In genomic region chr17:27165054-27165773, GRCm38 (mm10) we compare ENCODE assay signal across 9 mouse cellular contexts. TPM values are rescaled to one million over a fixed set of nuclear protein-coding genes. Genes with fewer than 3 reads are reported as not detected.
DNase-seq lines count a peak whose midpoint lies in the region; ATAC-seq and TF ChIP-seq lines count a peak whose summit lies in the region.
"Had no signal": no experiment of that assay in that cellular context is flagged by ENCODE, and none has a peak within 500 bp of the region (broad histone marks: within the 10 kb centered on the region; RNA-seq: fewer than 3 reads in every experiment).

No protein-coding gene starts in this region.

- no peak overlapping the region for H3K27ac ChIP-seq in embryonic facial prominence, embryonic 14.5 days (replicated peaks; ENCODE audit: low read depth, low read length)
- no peak overlapping the region for H3K27ac ChIP-seq in left cerebral cortex, adult 2 months
- no peak overlapping the region for H3K27ac ChIP-seq in midbrain, embryonic 11.5 days (ENCODE audit: low read depth, low read length)
- H3K27ac ChIP-seq: midbrain, embryonic 12.5 days had no signal

- H3K9ac ChIP-seq in embryonic facial prominence, embryonic 14.5 days (ENCODE audit: low read depth, low read length), result no peak overlapping the region
- no peak overlapping the region for H3K9ac ChIP-seq in midbrain, embryonic 11.5 days (ENCODE audit: low read length)
- H3K9ac ChIP-seq: midbrain, embryonic 12.5 days had no signal

- DNase-seq in adrenal gland, postnatal 25 days, result peak; percentile 60
- no peak for DNase-seq in adrenal gland, postnatal 4 days (ENCODE audit: low spot score in 2 of 2)
- peak; percentile 27 for DNase-seq in ovary, postnatal 14 days (ENCODE audit: low spot score)
- no peak for DNase-seq in ovary, adult 18-20 months (ENCODE audit: low spot score)
- DNase-seq in embryonic facial prominence, embryonic 14.5 days (ENCODE audit: low spot score), result peak; percentile 50
- peak; percentile 46 to 54 for DNase-seq in left cerebral cortex, adult 2 months (ENCODE audit: extremely low spot score in 1 of 2, low spot score in 2 of 2)
- peak; percentile 91 for DNase-seq in midbrain, embryonic 11.5 days (ENCODE audit: low spot score, missing footprints)
- no peak for DNase-seq in natural killer cell, adult 2 months (ENCODE audit: low spot score in 2 of 2)

- intact Hi-C loops in left cerebral cortex, adult 2 months (cut with DNase I), result loop anchor here (2.0 kb wide), 1 partner anchor 356 kb away; the partner anchor contains the start of gene Grm4

- no peaks in the 10 kb centered on the region for H3K36me3 ChIP-seq in embryonic facial prominence, embryonic 14.5 days (ENCODE audit: control insufficient read depth, insufficient read depth, low read length)
- H3K36me3 ChIP-seq in midbrain, embryonic 11.5 days (ENCODE audit: control insufficient read depth, insufficient read depth, low read length), result no peaks in the 10 kb centered on the region
- H3K36me3 ChIP-seq: midbrain, embryonic 12.5 days had no signal

- H3K4me1 ChIP-seq in embryonic facial prominence, embryonic 14.5 days (ENCODE audit: control insufficient read depth, insufficient read depth, low read length), result peaks cover 7% of the 10 kb centered on the region
- no peaks in the 10 kb centered on the region for H3K4me1 ChIP-seq in midbrain, embryonic 11.5 days (ENCODE audit: control insufficient read depth, insufficient read depth, low read length)
- H3K4me1 ChIP-seq: midbrain, embryonic 12.5 days had no signal

- H3K4me3 ChIP-seq in embryonic facial prominence, embryonic 14.5 days (ENCODE audit: low read depth, low read length), result no peak overlapping the region
- no peak overlapping the region for H3K4me3 ChIP-seq in left cerebral cortex, adult 2 months
- no peak overlapping the region for H3K4me3 ChIP-seq in midbrain, embryonic 11.5 days (ENCODE audit: low read depth, low read length)
- H3K4me3 ChIP-seq: midbrain, embryonic 12.5 days had no signal

- H3K27me3 ChIP-seq in embryonic facial prominence, embryonic 14.5 days (replicated peaks; ENCODE audit: control insufficient read depth, insufficient read depth, low read length), result no peaks in the 10 kb centered on the region
- no peaks in the 10 kb centered on the region for H3K27me3 ChIP-seq in midbrain, embryonic 11.5 days (ENCODE audit: control insufficient read depth, insufficient read depth, low read length)
- H3K27me3 ChIP-seq: midbrain, embryonic 12.5 days had no signal

- H3K4me2 ChIP-seq in embryonic facial prominence, embryonic 14.5 days (ENCODE audit: low read depth, low read length), result no peak overlapping the region
- H3K4me2 ChIP-seq in midbrain, embryonic 11.5 days, result no peak overlapping the region
- H3K4me2 ChIP-seq: midbrain, embryonic 12.5 days had no signal

- TF ChIP-seq CTCF in left cerebral cortex, adult 2 months (IDR thresholded peaks at IDR 0.05), result peak; percentile 68

- WGBS in embryonic facial prominence, embryonic 14.5 days, result 69% methylated on average over 8 of the region's 8 CpGs
- 73% methylated on average over 8 of the region's 8 CpGs for WGBS in midbrain, embryonic 11.5 days

- no peaks in the 10 kb centered on the region for H3K9me3 ChIP-seq in embryonic facial prominence, embryonic 14.5 days (ENCODE audit: control insufficient read depth, low read length)
- no peaks in the 10 kb centered on the region for H3K9me3 ChIP-seq in midbrain, embryonic 11.5 days (ENCODE audit: control insufficient read depth, low read length)
- H3K9me3 ChIP-seq: midbrain, embryonic 12.5 days had no signal

- ATAC-seq in embryonic facial prominence, embryonic 14.5 days (ENCODE audit: low read depth), result peak; percentile 23; the same call in 1 of the 2 replicates
- ATAC-seq in midbrain, embryonic 11.5 days (ENCODE audit: low FRiP score), result no peak

RNA-seq across cellular contexts. Expression of gene Ip6k3, which starts 2.4 kb away (rescaled TPM):
- total RNA-seq in adrenal gland, postnatal 25 days (2021), result 0.52 and 1.6 TPM in 2 replicates
- 1 to 10 TPM; 1.1 to 2.3 TPM for total RNA-seq in adrenal gland, postnatal 4 days (2021)
- 0.59 and 1.1 TPM in 2 replicates for polyA plus RNA-seq in embryonic facial prominence, embryonic 14.5 days (2014; fragmentation: Nextera tagmentation; extraction: Ambion mirVana)
- under 1 TPM; 0.38 to 0.47 TPM for total RNA-seq in left cerebral cortex, adult 2 months (2021)
- polyA plus RNA-seq in midbrain, embryonic 11.5 days (2014; fragmentation: Nextera tagmentation; extraction: Ambion mirVana), result 0.07 and 0.48 TPM in 2 replicates

RNA-seq across cellular contexts. Expression of gene Uqcc2, which starts 31.5 kb away (rescaled TPM):
- total RNA-seq in adrenal gland, postnatal 25 days (2021), result 212 and 245 TPM in 2 replicates
- total RNA-seq in adrenal gland, postnatal 4 days (2021), result 100 to 1,000 TPM; 128 to 138 TPM
- 343 and 350 TPM in 2 replicates for polyA plus RNA-seq in embryonic facial prominence, embryonic 14.5 days (2014; fragmentation: Nextera tagmentation; extraction: Ambion mirVana)
- total RNA-seq in left cerebral cortex, adult 2 months (2021), result 100 to 1,000 TPM; 215 to 245 TPM
- polyA plus RNA-seq in midbrain, embryonic 11.5 days (2014; fragmentation: Nextera tagmentation; extraction: Ambion mirVana), result 316 and 332 TPM in 2 replicates

RNA-seq across cellular contexts. Expression of gene Lemd2, which starts 39.1 kb away (rescaled TPM):
- 80.7 and 81.1 TPM in 2 replicates for total RNA-seq in adrenal gland, postnatal 25 days (2021)
- 10 to 100 TPM; 69.1 to 73.3 TPM for total RNA-seq in adrenal gland, postnatal 4 days (2021)
- 15.1 and 16.0 TPM in 2 replicates for polyA plus RNA-seq in embryonic facial prominence, embryonic 14.5 days (2014; fragmentation: Nextera tagmentation; extraction: Ambion mirVana)
- 10 to 100 TPM; 45.3 to 45.7 TPM for total RNA-seq in left cerebral cortex, adult 2 months (2021)
- polyA plus RNA-seq in midbrain, embryonic 11.5 days (2014; fragmentation: Nextera tagmentation; extraction: Ambion mirVana), result 13.2 and 16.3 TPM in 2 replicates

Comparison
In these comparisons a context has a peak if more than half of its experiments do, and no peak if none do; other contexts are left out.
1. DNase-seq: peak in adrenal gland, postnatal 25 days (single experiment), ovary, postnatal 14 days (single experiment), embryonic facial prominence, embryonic 14.5 days (single experiment), left cerebral cortex, adult 2 months (2 of 2) and midbrain, embryonic 11.5 days (single experiment); none in adrenal gland, postnatal 4 days (0 of 2), ovary, adult 18-20 months (single experiment) and natural killer cell, adult 2 months (0 of 2).